Mouse (Mus musculus): Measurements from ENCODE around the gene Dnajc14.
"Not testable (repeated sequence)": the region's sequence is repeated elsewhere in the genome, so short reads cannot be mapped to it uniquely, and the experiment has no call there.

Gene Dnajc14

GRCm38 (mm10) chr10:128821358-128822056 lies 17.6 kb downstream of the Dnajc14 start, which contains the start of gene Ormdl2:
TSS of gene Ormdl2 (minus strand) at chr10:128821645.
- peak; percentile 100 for DNase-seq (ENCODE audit: low read depth)

DNA sequence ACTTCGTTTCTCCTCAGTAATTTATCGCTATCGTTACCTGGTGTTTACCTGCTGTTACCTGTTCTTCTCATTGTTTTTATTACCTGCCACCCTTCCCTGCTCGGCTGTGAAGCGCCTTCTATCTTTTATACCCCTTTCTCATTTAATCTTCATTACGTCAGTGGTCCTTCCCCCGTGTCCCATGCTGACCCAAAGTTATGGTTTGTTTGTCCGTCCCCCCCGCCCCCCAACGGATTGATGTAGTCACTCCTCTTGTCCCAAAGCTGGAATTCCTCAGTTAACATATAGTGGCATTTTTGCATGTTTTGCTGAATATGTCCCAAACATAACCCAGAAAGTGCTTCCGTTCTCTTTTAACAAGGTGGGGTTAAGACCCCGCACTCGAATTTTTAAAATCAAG lies 18.3 kb downstream of the Dnajc14 start:
- no peak for DNase-seq (ENCODE audit: low read depth)

GRCm38 (mm10) chr10:128823087-128823486 lies 19.2 kb downstream of the Dnajc14 start:
- DNase-seq (ENCODE audit: low read depth) = not testable (repeated sequence)

GRCm38 (mm10) chr10:128823821-128824220 lies 20.0 kb downstream of the Dnajc14 start:
- DNase-seq (ENCODE audit: low read depth) = no peak

- DNase-seq (ENCODE audit: low read depth) = no peak
Measured at GRCm38 (mm10) chr10:128837400-128837799, 33.5 kb downstream of the Dnajc14 start.

DNA sequence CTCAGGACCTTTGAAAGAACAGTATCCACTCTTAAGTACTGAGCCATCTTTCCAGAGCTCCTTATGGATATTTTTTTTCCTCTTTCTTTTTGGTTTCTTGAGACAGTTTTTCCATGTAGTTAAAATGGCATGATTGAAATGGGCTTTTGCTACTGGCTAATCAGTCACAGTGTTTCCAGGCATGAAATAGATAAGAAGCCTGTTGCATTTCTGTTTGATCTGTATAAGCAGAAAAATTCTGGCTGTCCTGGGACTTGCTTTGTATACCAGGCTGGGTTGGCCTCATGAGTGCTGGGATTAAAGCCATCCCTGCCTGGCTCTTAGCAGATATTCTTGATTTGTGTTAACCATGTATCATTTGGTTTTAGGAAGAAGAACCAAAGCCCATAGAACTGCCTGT lies 35.6 kb downstream of the Dnajc14 start:
- no peak for DNase-seq (ENCODE audit: low read depth)

DNA sequence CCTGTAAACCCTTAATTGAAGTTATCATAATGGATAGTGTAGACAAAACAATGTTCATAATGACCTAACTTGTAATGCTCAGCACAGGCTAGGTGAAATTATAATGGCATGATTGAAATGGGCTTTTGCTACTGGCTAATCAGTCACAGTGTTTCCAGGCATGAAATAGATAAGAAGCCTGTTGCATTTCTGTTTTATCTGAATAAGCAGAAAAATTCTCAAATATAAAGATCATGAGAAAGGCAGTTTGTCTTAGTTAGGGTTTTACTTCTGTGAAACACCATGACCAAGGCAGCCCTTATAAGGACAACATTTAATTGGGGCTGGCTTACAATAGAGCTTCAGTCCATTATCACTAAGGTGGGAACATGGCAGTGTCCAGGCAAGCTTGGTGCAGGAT lies 36.8 kb downstream of the Dnajc14 start:
- no peak for DNase-seq (ENCODE audit: low read depth)

DNA sequence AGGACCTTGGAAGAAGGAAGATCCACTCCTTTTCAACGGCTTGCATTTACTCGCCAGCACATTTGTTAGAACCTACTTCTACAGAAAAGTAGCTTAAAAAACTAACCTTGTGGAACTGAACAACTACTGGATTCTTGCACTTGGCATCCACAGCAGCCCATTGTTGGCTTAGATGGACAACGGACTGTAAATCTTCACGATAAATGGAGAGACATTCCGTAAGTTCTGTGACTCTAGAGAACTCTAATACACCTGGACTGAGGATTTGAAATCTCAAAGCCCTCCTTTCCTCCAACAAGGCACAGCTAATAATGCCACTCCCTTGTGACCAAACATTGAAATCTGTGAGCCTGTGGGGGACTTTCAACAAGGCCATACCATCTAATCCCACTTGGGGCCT lies 39.4 kb downstream of the Dnajc14 start:
- no peak for DNase-seq (ENCODE audit: low read depth)

DNA sequence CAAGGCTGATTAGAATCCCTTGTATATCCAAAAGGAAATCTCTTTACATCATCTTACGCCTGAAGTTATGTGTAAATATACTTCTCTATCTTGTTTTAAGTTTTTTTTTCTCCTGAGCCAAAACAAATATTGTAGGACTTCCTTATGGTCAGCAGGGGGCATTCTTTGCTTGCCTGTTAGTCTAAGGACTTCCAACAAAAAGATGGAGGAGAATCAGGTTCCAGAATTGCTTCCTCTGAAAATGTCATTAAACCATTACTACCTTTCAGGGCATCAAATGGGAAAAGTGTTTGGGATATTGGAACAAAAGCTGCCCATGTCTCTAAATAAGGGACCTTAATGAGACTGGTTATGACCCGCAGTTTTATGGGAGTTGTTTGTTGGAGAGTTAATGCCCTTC lies 41.7 kb downstream of the Dnajc14 start:
- DNase-seq (ENCODE audit: low read depth) = no peak

GRCm38 (mm10) chr10:128846664-128847063 lies 42.8 kb downstream of the Dnajc14 start:
- no peak for DNase-seq (ENCODE audit: low read depth)

DNA sequence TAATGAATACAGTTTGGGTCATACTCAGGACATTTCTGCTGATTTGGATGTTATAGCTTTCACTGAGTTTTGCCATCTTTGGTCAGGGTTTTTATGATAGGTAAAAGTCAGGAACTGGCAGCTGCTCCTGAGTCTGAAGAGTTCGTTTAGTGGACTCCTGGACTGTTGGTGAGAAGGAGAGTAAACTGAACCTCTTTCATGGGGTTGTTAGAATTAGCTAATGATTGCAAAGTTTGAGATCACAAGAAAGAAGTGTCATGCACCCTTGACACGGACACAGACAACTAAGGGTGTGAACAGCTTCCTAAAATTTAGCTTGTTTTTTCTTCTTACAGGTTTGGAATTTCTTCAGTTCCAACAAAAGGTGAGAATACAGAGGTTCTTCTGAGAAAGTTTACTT lies 44.6 kb downstream of the Dnajc14 start:
- DNase-seq (ENCODE audit: low read depth) = no peak

DNA sequence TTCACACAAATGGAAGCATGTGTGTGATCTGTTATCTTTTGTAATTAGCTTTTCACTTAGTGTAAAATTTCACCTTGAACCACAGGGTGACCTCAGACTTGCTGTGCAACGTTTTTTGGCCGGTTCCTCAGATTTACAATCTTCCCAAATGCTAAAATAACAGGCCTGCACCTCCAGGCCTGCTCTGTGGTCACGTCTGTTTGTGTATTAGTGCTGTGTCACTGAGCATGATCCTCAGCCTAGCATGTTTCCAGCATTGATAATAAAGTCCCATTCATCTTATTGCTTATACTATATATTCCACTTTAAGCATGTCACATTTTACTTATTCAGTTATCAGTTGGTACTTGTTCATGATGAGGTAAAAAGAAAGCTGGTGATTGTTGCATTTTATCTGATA lies 46.5 kb downstream of the Dnajc14 start:
- DNase-seq (ENCODE audit: low read depth) = no peak

DNA sequence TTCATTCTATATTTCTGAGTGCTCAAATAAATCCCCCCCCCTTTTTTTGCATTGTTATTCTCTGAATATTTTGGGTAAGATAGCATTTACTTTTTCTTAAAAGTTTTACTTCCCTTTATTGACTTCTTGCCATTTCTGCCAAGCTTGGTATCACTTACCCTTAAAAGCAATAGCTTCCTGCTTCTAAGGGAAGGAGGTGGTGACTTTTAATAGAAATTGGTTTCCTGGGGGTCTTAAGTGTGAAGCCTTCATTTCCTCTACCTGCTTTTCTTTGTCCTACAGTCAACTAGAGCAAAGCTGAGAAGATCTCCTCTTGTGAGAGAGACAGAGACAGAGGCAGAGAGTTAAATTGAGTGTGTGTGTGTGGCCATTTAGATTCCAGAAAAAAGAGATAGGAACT lies 57.3 kb downstream of the Dnajc14 start:
- no peak for DNase-seq (ENCODE audit: low read depth)

- DNase-seq (ENCODE audit: low read depth) = no peak
Measured at GRCm38 (mm10) chr10:128866042-128866441, 62.2 kb downstream of the Dnajc14 start.

GRCm38 (mm10) chr10:128866518-128866917 lies 62.7 kb downstream of the Dnajc14 start:
- no peak for DNase-seq (ENCODE audit: low read depth)
